Mouse (Mus musculus) heart, adult 2 months (tissue): ENCODE data around the gene Kat6b. TPM values are rescaled to one million over a fixed set of nuclear protein-coding genes. Genes with fewer than 3 reads are reported as not detected.
A peak's percentile ranks its signal among the peaks of the same experiment; 100 is the strongest.

Experiments
- DNase-seq, 2 experiments: peaks; one replicate each; pipeline ENCODE4 v3.0.0; 2021
- H3K27ac ChIP-seq: fragments of 200-600 bp; 2 replicates; pipeline ENCODE4 v1.8.1; 2022
- H3K27me3 ChIP-seq: fragments of 200-500 bp; 2 replicates; pipeline ENCODE4 v1.6.1; 2012; ENCODE audit warnings: mild to moderate bottlenecking, low read length, inconsistent platforms, mixed read lengths; ENCODE audit not compliant: control insufficient read depth, insufficient read depth
- H3K36me3 ChIP-seq: fragments of 200-500 bp; 2 replicates; pipeline ENCODE4 v1.6.1; 2012; ENCODE audit warnings: low read length, inconsistent platforms; ENCODE audit not compliant: control insufficient read depth, insufficient read depth
- H3K4me1 ChIP-seq: fragments of 200-500 bp; 2 replicates; pipeline ENCODE4 v1.6.1; 2011; ENCODE audit warnings: low read length; ENCODE audit not compliant: control insufficient read depth, insufficient read depth
- H3K4me3 ChIP-seq: fragments of 200-600 bp; 2 replicates; pipeline ENCODE4 v1.8.1; 2022
- H3K79me2 ChIP-seq: fragments of 200-500 bp; replicated peaks from 2 replicates; pipeline ENCODE4 v1.6.1; 2012; ENCODE audit warnings: mild to moderate bottlenecking, inconsistent platforms, low read length, moderate library complexity, mixed read lengths; ENCODE audit not compliant: control insufficient read depth, insufficient read depth
- H3K9ac ChIP-seq: fragments of 200-500 bp; 2 replicates; pipeline ENCODE4 v1.6.1; 2012; ENCODE audit warnings: low read depth, mild to moderate bottlenecking, control low read depth, inconsistent platforms, low read length, mixed read lengths
- CTCF ChIP-seq: fragments of 200-600 bp; IDR thresholded peaks from 2 replicates; pipeline ENCODE4 v1.8.1; 2022; ENCODE audit warnings: antibody characterized with exemption, mild to moderate bottlenecking, moderate library complexity
- EP300 ChIP-seq: fragments of 200-500 bp; IDR thresholded peaks from 2 replicates; pipeline ENCODE4 v1.6.1; 2011; ENCODE audit warnings: low read depth, low read length, control low read depth; ENCODE audit not compliant: insufficient read depth
- POLR2A ChIP-seq: fragments of 200-500 bp; IDR thresholded peaks from 2 replicates; pipeline ENCODE4 v1.6.1; 2011; ENCODE audit warnings: mild to moderate bottlenecking, low read depth, low read length, control low read depth; ENCODE audit not compliant: insufficient read depth
- WGBS: fragments of 180-500 bp; shearing (Covaris S2); methylation state at CpG from one replicate; pipeline ENCODE4 v1.1.7; 2018; 5-methylcytosine and 5-hydroxymethylcytosine counted together
- intact Hi-C: fragments of 180-260 bp; cut with DNase I; formaldehyde crosslinking; loops from one replicate; pipeline ENCODE4 v1.15.1; 2025
- polyA plus RNA-seq: library from polyadenylated mRNA; depleted of rRNA; stranded (reverse); fragments of >200 nt; gene quantifications from 2 replicates; pipeline ENCODE4 v1.2.3, GENCODE M21; 2012
- total RNA-seq, 2 experiments: library from RNA; stranded (reverse); gene quantifications; 2 replicates each; pipeline ENCODE4 v1.2.3; 2021

Gene Kat6b
- total and polyA plus RNA-seq, 3 experiments, result 9.0 to 27.9 (median 26.6) TPM

- TF ChIP-seq POLR2A (no peak), EP300 (no peak), CTCF (no peak)
- intact Hi-C loops, result no loop called here
These were observed 104.4 kb downstream of the Kat6b start for GRCm38 (mm10) chr14:21585491-21586251.

GRCm38 (mm10) chr14:21586481-21587118, 105.4 kb downstream of the Kat6b start:
- WGBS, result 51% methylated on average over 4 of the region's 4 CpGs
- peaks cover 14% of the 10 kb centered on the region for H3K4me1 ChIP-seq
- DNase-seq, result no peak
- no peak overlapping the region for H3K9ac ChIP-seq
- no peaks in the 10 kb centered on the region for H3K27me3 ChIP-seq
- peaks cover 3% of the 10 kb centered on the region; the same call in 1 of the 2 replicates for H3K79me2 ChIP-seq
- intact Hi-C loops, result no loop called here
- TF ChIP-seq POLR2A (no peak), EP300 (no peak), CTCF (no peak)
- H3K4me3 ChIP-seq, result no peak overlapping the region
- peaks cover 21% of the 10 kb centered on the region for H3K36me3 ChIP-seq
- H3K27ac ChIP-seq, result no peak overlapping the region

More at GRCm38 (mm10) chr14:21585491-21586251, 104.4 kb downstream of the Kat6b start:
- no peak for DNase-seq
- H3K27me3 ChIP-seq, result no peaks in the 10 kb centered on the region
- peaks cover 19% of the 10 kb centered on the region for H3K4me1 ChIP-seq
- H3K27ac ChIP-seq, result no peak overlapping the region
- no peak overlapping the region for H3K4me3 ChIP-seq
- 48% methylated on average over 8 of the region's 8 CpGs for WGBS
- H3K9ac ChIP-seq, result no peak overlapping the region
- peaks cover 4% of the 10 kb centered on the region for H3K79me2 ChIP-seq
- peaks cover 21% of the 10 kb centered on the region for H3K36me3 ChIP-seq

- no peak overlapping the region for H3K27ac ChIP-seq
- H3K79me2 ChIP-seq, result peaks cover 3% of the 10 kb centered on the region; the same call in 1 of the 2 replicates
- TF ChIP-seq CTCF (no peak), EP300 (no peak), POLR2A (no peak)
- no peak overlapping the region for H3K4me3 ChIP-seq
- H3K27me3 ChIP-seq, result no peaks in the 10 kb centered on the region
- peaks cover 21% of the 10 kb centered on the region for H3K36me3 ChIP-seq
- H3K4me1 ChIP-seq, result peaks cover 12% of the 10 kb centered on the region
- no peak overlapping the region for H3K9ac ChIP-seq
- 44% methylated on average over 2 of the region's 2 CpGs for WGBS
- DNase-seq, result no peak
- intact Hi-C loops, result no loop called here
These were observed 106.7 kb downstream of the Kat6b start for GRCm38 (mm10) chr14:21587931-21588330.

- intact Hi-C loops, result no loop called here
- H3K36me3 ChIP-seq, result peaks cover 22% of the 10 kb centered on the region
- H3K9ac ChIP-seq, result no peak overlapping the region
- TF ChIP-seq EP300 (no peak), CTCF (no peak), POLR2A (no peak)
- DNase-seq, result peak; percentile 59 to 61
- peaks cover 10% of the 10 kb centered on the region for H3K4me1 ChIP-seq
- H3K4me3 ChIP-seq, result no peak overlapping the region
- WGBS, result 69% methylated on average over 7 of the region's 7 CpGs
- H3K79me2 ChIP-seq, result no peaks in the 10 kb centered on the region; the same call in none of the 2 replicates
- H3K27me3 ChIP-seq, result no peaks in the 10 kb centered on the region
- H3K27ac ChIP-seq, result no peak overlapping the region
These were observed 108.4 kb downstream of the Kat6b start for GRCm38 (mm10) chr14:21589620-21590019.

GRCm38 (mm10) chr14:21590205-21590604, 109.0 kb downstream of the Kat6b start:
- WGBS, result 63% methylated on average over 4 of the region's 4 CpGs
- H3K27ac ChIP-seq, result no peak overlapping the region
- H3K4me3 ChIP-seq, result no peak overlapping the region

GRCm38 (mm10) chr14:21592152-21592551, 110.9 kb downstream of the Kat6b start:
- Histone ChIP-seq H3K9ac (no peak overlapping the region), H3K36me3 (peaks cover 12% of the 10 kb centered on the region), H3K79me2 (no peaks in the 10 kb centered on the region; the same call in none of the 2 replicates), H3K27me3 (no peaks in the 10 kb centered on the region), H3K27ac (no peak overlapping the region), H3K4me1 (peaks cover 7% of the 10 kb centered on the region), H3K4me3 (no peak overlapping the region)
- TF ChIP-seq CTCF (peak; percentile 48), POLR2A (no peak)
- DNase-seq, result no peak
- intact Hi-C loops, result no loop called here
- whole genome bisulfite sequencing, result 100% methylated on average over 1 of the region's 1 CpGs

More at GRCm38 (mm10) chr14:21590205-21590604, 109.0 kb downstream of the Kat6b start:
- no peaks in the 10 kb centered on the region; the same call in none of the 2 replicates for H3K79me2 ChIP-seq
- DNase-seq, result no peak
- no peak overlapping the region for H3K9ac ChIP-seq
- no peaks in the 10 kb centered on the region for H3K27me3 ChIP-seq
- peaks cover 18% of the 10 kb centered on the region for H3K36me3 ChIP-seq
- H3K4me1 ChIP-seq, result peaks cover 9% of the 10 kb centered on the region
- intact Hi-C loops, result no loop called here
- no peak for TF ChIP-seq CTCF
- TF ChIP-seq POLR2A, result no peak
- no peak for TF ChIP-seq EP300
